Mouse (Mus musculus): ENCODE measurements around the gene Cct3.
"Not testable (repeated sequence)": the region's sequence is repeated elsewhere in the genome, so short reads cannot be mapped to it uniquely, and the experiment has no call there.

Gene Cct3

GRCm38 (mm10) chr3:88296561-88297318, at the start of gene Cct3, which contains the start of gene Tsacc:
TSS of gene Cct3 (plus strand) at chr3:88297116.
TSS of gene Tsacc (minus strand) at chr3:88296999.
- peak; percentile 100 for DNase-seq (ENCODE audit: low read depth)

GRCm38 (mm10) chr3:88247666-88248065, 49.2 kb upstream of the Cct3 start:
- no peak for DNase-seq (ENCODE audit: low read depth)

GRCm38 (mm10) chr3:88248406-88248805, 48.5 kb upstream of the Cct3 start:
- no peak for DNase-seq (ENCODE audit: low read depth)

DNA sequence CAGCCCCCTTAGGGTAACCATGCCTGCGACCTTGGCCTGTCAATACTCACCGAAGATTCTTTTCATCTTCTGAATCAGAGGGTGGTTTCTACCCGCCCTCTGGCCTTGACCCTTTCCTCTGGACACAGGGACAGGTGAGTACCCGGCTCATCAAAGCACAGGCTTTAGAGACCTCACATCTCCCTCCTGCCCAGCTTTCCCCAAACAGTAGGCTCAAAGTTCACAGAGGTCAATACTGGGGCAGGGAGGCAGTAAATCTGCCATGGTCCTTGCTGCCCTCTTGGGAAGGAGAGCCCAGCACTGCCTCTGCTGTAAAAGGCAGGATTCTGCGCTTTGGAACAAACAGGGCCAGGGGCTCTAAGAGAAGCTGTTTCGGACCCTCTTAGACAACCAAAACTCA, 44.2 kb upstream of the Cct3 start:
- DNase-seq (ENCODE audit: low read depth) = no peak

GRCm38 (mm10) chr3:88254268-88254926, 42.5 kb upstream of the Cct3 start, which contains the start of gene Rhbg:
TSS of gene Rhbg (minus strand) at chr3:88254709.
- DNase-seq (ENCODE audit: low read depth) = no peak

- DNase-seq (ENCODE audit: low read depth) = no peak
These were observed 41.0 kb upstream of the Cct3 start for GRCm38 (mm10) chr3:88255950-88256349.

- no peak for DNase-seq (ENCODE audit: low read depth)
These were observed 40.5 kb upstream of the Cct3 start for GRCm38 (mm10) chr3:88256382-88256781.

DNA sequence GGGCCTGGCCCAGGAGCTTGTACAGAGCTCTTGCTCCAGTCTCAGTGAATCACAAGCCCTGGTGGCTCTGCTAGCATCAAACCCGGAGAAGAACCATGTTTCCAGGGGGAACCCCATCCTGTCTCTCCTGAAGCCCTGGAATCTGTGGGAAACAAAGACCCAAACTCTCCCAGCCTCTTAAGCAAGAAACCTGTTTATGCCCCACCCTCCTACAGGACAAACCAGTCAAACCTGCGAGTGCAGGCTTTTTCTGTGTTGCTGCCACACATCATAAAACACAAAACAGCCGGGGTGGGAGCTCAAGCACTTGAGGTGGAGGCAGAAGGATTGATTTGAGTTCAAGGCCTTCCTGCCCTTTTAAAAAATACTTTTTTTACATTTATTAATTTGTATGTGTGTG, 34.6 kb upstream of the Cct3 start:
- DNase-seq (ENCODE audit: low read depth) = no peak

DNA sequence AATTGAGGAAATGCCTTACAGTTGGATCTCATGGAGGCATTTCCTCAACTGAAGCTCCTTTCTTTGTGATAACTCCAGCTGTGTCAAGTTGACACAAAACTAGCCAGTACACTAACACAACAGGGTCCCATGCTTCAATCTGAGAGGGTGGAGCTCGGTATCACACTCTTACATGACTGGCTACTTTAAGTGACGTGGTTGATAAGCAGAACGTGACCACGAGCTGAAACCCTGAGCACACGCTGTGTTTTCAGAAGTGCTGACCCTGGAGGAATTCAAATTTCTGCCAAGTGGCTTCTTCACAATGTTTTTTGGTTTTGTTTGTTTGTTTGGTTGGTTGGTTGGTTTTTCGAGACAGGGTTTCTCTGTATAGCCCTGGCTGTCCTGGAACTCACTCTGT, 28.9 kb upstream of the Cct3 start:
- not testable (repeated sequence) for DNase-seq (ENCODE audit: low read depth)

- DNase-seq (ENCODE audit: low read depth) = no peak
These were observed 27.9 kb upstream of the Cct3 start for GRCm38 (mm10) chr3:88268991-88269390.

GRCm38 (mm10) chr3:88271298-88271697, 25.6 kb upstream of the Cct3 start:
- DNase-seq (ENCODE audit: low read depth) = not testable (repeated sequence)

DNA sequence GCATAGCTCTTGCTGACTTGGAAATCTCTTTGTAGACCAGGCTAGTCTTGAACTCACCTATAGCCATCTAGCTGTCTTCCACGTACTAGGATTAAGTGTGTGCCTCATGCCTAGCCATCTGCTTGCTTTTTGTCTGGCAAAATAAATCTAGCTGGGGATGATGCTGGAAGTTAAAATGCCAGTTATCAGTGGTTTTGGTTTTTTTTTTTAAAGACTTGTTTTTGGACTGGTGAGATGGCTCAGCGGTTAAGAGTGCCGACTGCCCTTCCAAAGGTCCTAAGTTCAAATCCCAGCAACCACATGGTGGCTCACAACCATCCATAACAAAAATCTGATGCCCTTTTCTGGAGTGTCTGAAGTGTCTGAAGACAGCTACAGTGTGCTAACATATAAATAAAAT, 25.1 kb upstream of the Cct3 start:
- no peak for DNase-seq (ENCODE audit: low read depth)

DNA sequence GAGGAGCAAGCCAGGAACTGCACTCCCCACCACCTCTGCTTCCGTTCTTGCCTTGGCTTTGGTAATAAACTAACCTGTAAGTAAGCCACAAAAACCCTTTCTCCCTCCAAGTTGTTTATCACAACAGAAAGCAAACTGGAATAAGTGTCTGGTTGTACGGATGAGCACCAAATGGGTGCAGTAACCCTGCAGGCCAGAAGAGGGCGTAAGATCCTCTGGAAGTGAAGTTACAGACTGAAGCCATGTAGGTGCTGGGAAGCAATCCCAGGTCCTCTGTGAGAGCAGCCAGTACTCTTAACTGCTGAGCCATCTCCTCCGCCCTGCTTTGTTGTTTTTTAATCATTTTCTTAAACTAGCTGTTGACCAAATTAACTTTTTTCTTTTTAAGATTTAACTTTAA, 22.9 kb upstream of the Cct3 start:
- DNase-seq (ENCODE audit: low read depth) = no peak

DNA sequence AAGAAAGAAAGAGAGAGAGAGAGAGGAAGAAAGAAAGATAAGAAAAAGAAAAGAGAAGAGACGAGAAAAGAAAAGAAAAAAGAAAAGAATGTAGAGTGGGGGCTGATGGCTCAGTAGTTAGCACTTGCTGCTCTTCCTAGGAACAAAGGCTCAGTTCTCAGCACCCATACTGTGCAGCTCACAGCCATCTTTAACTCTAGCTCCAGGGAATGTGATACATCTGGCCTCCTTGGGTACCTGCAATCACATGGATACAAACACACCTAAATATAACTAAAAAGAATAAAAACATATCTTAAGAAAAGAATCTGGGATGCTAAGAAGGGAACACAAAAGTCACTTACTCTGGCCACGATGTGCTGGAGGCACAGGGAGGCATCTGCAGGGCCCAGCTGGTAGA, 20.8 kb upstream of the Cct3 start:
- DNase-seq (ENCODE audit: low read depth) = no peak

- peak; percentile 36 for DNase-seq (ENCODE audit: low read depth)
These were observed 20.3 kb upstream of the Cct3 start for GRCm38 (mm10) chr3:88276529-88277143.

DNA sequence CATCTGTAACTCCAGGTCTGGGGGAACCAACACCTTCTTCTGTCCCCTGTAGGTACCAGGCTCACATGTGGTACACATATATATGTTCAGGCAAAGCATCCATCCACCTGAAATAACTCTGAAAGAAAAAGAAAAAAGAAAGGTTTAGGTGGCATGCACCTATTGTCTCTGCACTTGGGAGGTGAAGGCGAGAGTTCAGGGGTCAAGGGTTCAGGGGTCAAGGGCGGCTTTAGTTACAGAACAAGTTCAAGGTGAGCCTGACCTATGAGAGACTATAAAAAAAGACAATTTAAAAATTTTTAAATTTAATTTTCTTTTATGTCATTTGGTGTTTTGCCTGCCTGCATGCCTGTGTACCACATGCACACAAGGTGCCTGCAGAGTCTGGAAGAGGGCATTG, 16.9 kb upstream of the Cct3 start:
- DNase-seq (ENCODE audit: low read depth) = no peak

GRCm38 (mm10) chr3:88281141-88281916, 15.6 kb upstream of the Cct3 start:
- not testable (repeated sequence) for DNase-seq (ENCODE audit: low read depth)

GRCm38 (mm10) chr3:88284815-88285564, 11.9 kb upstream of the Cct3 start:
- not testable (repeated sequence) for DNase-seq (ENCODE audit: low read depth)

- not testable (repeated sequence) for DNase-seq (ENCODE audit: low read depth)
These were observed 11.4 kb upstream of the Cct3 start for GRCm38 (mm10) chr3:88285565-88285895.

GRCm38 (mm10) chr3:88287110-88287509, 9.8 kb upstream of the Cct3 start, which contains the start of gene Gm38392:
TSS of gene Gm38392 (minus strand) at chr3:88287210.
- no peak for DNase-seq (ENCODE audit: low read depth)

DNA sequence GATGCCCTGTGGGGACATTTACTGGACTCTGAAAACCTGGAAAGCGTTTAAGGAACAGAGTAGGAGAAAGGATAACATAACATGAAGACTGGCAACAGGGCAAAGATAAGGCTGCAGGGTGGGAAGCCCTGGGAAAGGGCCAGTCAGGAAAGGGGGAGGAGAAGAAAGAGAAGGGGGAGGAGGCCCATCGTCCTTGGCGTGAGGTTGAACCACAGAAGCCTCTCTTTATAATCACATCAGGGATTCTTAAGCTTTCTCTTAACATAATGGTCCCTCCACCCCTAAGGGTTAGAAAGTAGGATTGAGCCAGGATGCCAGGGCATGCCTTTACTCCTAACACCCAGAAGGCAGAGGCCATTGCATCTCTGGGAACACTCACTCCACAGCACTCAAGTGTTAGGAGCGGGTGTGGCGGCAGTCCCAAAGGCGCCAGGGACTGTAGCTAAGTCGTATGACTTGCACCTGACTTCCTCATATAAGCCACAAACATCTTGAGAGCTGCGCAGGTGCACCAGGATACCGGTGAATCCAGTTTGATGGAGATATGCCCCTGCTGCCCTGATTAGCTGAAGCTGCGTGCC, 8.7 kb upstream of the Cct3 start:
- DNase-seq (ENCODE audit: low read depth) = not testable (repeated sequence)

Data from 416B (cell line).